Mouse (Mus musculus) brown adipose tissue, adult 24 weeks (tissue): ENCODE results near the gene Klf3. TPM values are rescaled to one million over a fixed set of nuclear protein-coding genes. Genes with fewer than 3 reads are reported as not detected.

Experiments used
- H3K27ac ChIP-seq: fragments of 200-500 bp; replicated peaks from 2 replicates; pipeline ENCODE4 v1.5.1; 2012; ENCODE audit warnings: low read depth, mild to moderate bottlenecking, low read length
- H3K4me1 ChIP-seq: fragments of 200-500 bp; 2 replicates; pipeline ENCODE4 v1.6.1; 2012; ENCODE audit warnings: low read length, mixed read lengths; ENCODE audit not compliant: control insufficient read depth, insufficient read depth, insufficient read length
- H3K4me3 ChIP-seq: fragments of 200-500 bp; 2 replicates; pipeline ENCODE4 v1.5.1; 2012; ENCODE audit warnings: low read depth, mild to moderate bottlenecking, low read length, moderate library complexity; ENCODE audit not compliant: insufficient read depth
- polyA plus RNA-seq: library from polyadenylated mRNA; stranded (reverse); fragments of >200 nt; gene quantifications from 2 replicates; pipeline ENCODE4 v1.2.4, GENCODE M21; 2012; ENCODE audit not compliant: missing spikeins, insufficient read depth, insufficient read length

The Klf3 gene
- polyA plus RNA-seq, 1 experiment = 33.5 TPM

DNA sequence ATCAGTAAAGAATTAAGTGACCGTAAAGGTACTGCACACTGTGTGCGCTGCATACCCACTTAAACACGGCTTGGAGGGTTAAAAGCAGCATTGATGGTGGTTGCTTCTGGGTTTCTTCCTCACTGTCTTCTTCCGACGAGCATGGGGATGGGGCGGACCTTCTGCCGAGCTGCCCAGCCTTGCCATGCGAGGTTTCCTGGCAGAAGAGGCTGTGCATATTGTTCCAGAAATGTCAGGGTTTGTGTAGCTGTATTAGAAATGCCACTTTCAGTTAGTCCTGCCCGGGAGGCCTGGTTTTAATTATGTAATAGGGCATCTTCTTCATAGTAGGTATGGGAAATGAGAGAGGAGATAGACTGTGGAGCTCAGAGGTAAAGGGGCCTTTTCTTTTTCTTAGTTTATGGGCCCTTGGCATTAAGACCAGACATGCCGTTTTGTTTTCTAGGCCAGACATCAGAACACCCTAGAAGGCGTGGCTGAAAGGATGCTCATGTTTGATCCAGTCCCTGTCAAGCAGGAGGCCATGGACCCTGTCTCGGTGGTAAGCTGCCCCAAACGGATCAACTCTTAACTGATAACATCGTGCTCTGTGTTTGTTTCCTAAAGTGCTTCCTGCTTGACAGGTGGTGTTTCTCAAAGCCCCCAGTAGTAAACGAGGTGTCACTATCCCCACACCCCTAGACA lies 13.2 kb downstream of the Klf3 start:
- Histone ChIP-seq H3K27ac (no peak overlapping the region), H3K4me1 (peaks cover 7% of the 10 kb centered on the region; the same call in 1 of the 2 replicates), H3K4me3 (no peak overlapping the region)

DNA sequence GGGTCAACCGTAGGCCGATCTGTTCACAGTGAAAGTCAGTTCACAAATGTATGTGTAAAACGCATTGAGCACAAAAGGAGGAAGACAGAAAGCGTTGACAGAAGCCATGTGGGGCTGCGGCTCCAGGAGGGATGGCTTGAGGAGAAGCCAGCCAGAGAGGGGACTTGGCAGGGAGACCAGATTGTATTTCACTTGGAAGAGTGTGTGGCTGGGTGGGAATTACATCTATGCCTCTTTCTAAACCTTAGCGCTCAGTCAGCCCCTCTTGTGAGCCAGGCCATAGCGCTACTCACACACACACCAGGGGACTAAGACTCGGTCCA lies 13.7 kb downstream of the Klf3 start:
- Histone ChIP-seq H3K4me1 (peaks cover 7% of the 10 kb centered on the region; the same call in 1 of the 2 replicates), H3K4me3 (no peak overlapping the region), H3K27ac (no peak overlapping the region)

DNA sequence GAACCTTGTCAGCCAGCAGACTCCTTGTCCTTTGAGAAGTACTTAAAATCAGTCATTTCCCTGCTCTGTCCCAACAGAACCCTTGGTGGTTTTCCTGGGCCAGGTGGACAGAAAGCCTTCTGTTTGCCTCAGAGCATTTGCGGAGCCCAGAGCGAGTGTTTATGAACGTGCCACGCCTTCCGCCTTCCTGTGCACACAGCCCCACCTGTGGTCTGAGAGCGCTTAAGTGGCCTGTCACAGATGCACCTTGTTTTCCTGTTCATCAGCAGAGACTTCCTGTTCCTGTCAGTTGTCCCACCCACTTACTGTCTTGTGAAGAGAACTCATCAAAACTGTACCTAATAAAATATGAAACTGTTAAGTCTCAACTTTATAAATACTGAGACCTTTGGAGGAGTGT lies 16.2 kb downstream of the Klf3 start:
- Histone ChIP-seq H3K4me1 (peaks cover 7% of the 10 kb centered on the region; the same call in 1 of the 2 replicates), H3K27ac (no peak overlapping the region), H3K4me3 (no peak overlapping the region)

DNA sequence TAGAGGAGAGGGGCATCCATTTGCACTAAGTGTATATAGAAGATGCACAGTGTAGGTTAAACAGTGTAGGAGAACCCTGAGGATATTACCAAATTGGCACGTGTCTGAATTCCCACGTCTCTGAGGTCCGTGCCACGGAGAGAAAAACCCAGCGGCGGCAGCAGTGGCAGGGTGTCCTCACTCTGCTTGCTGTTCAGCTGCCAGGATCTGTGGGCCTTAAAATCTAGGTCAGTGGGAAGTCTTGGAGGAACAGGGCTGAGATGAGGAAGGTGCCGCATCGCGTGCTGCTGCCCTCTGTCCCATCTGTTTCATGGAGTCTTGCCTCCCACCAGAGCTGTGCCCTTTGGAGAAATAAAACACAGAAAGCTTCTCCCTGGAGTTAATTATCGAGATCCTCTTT lies 16.9 kb downstream of the Klf3 start:
- no peak overlapping the region for H3K27ac ChIP-seq

DNA sequence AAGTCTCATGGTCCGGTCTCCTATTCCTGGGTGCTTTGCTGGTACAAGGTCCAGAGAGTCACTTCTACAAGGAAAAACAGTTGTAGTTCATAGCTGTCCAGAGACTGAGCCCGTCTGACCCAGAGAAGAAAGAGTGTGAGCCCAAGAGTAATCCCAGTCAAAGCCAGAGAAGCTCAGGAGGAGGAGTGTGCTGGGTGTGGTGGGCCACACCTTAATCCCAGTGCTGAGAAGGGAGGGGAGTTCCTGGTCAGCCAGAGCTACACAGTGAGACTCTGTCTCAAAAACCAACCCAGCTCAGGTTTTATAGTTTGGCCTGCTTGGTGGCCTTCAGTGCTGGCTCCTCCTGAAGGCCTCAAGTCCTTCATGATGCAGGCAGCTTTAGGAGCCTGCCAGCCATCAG lies 18.1 kb downstream of the Klf3 start:
- peaks cover 3% of the 10 kb centered on the region; the same call in 1 of the 2 replicates for H3K4me1 ChIP-seq
- no peak overlapping the region for H3K27ac ChIP-seq
- no peak overlapping the region for H3K4me3 ChIP-seq

More for the DNA sequence above, 16.9 kb downstream of the Klf3 start:
- peaks cover 7% of the 10 kb centered on the region; the same call in 1 of the 2 replicates for H3K4me1 ChIP-seq
- H3K4me3 ChIP-seq = no peak overlapping the region

DNA sequence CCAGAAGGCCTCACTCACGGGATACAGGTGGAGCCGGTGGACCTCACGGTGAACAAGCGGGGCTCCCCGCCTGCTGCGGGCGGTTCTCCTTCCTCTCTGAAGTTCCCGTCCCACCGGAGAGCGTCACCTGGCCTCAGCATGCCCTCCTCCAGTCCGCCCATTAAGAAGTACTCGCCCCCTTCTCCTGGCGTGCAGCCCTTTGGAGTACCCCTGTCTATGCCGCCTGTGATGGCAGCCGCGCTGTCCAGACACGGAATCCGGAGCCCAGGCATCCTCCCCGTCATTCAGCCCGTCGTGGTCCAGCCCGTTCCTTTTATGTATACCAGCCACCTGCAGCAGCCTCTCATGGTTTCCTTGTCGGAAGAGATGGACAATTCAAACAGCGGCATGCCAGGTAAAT lies 18.8 kb downstream of the Klf3 start:
- Histone ChIP-seq H3K27ac (no peak overlapping the region), H3K4me3 (no peak overlapping the region), H3K4me1 (peaks cover 3% of the 10 kb centered on the region; the same call in 1 of the 2 replicates)

DNA sequence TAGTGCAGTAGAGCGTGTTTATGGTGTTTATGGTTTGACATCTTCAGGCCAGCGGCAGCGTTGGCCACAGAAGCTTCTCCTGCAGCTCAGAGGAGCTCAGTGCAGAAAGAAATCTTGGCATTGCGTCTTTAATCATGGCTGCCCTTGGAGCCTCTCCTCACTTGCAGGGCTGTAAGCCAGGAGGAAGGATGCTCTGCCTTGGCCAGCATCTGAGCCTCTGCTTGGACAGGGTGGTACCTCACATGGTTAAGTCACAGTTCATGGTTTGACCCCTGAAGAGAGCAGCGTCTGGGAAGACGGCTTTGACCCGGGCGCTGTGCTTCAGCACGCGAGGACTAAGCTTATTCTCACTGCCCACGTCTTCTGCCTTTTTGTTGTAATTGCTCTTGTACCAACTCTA lies 20.2 kb downstream of the Klf3 start:
- H3K27ac ChIP-seq = no peak overlapping the region
- H3K4me1 ChIP-seq = peaks cover 3% of the 10 kb centered on the region; the same call in 1 of the 2 replicates
- H3K4me3 ChIP-seq = no peak overlapping the region

DNA sequence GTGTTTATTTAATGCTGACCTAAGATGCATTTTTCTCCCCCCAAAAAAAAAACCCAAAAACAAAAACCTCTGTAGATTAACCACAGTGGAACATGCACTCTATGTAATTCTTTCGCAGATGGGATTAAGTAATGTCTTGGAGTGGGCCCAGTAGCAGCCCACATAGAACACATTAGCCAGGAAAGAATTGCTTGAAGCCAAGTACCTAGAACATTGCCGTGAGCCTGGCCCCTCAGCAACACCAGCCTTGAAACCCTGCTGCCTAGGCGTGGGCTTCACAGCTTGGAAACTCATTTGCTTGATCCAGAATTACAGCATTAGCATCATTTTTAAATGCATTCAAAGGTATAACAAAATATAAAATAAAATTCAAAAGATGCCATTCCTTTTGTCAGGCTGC lies 21.6 kb downstream of the Klf3 start:
- Histone ChIP-seq H3K4me1 (no peaks in the 10 kb centered on the region), H3K4me3 (no peak overlapping the region), H3K27ac (no peak overlapping the region)

DNA sequence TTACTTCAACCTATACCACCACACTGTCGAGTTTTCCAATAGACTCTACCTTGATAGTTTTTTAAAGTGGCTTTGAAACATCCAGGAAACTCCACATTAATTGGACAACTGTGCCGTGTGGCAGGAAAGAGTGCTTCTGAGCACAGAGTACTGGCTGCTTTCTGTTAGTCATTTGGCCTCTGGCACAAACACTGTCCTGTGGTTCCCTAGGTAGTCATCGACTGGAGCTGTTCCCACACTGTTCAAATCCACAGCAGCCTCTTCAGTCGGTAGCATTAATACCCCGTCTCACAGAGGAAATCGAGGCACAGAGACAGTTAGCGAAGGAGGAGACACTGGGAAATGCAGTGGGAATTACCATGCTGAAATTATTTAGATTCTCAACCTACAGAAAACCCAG lies 22.3 kb downstream of the Klf3 start:
- no peaks in the 10 kb centered on the region for H3K4me1 ChIP-seq
- no peak overlapping the region for H3K27ac ChIP-seq
- H3K4me3 ChIP-seq = no peak overlapping the region

DNA sequence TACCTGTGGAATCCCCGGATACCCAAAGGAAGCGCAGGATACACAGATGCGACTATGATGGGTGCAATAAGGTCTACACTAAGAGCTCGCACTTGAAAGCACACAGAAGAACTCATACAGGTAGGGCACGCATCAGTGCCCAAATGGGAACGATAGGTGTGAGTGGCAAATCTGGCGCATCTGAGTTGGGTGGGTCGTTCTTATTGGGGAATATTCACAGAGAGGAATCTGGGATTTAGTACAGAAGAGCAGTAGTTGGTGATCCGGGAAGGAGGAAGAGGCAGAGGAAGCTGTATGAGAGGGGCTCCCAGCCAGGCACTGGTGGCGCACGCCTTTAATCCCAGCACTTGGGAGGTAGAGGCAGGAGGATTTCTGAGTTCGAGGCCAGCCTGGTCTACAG lies 24.0 kb downstream of the Klf3 start:
- Histone ChIP-seq H3K27ac (no peak overlapping the region), H3K4me3 (no peak overlapping the region), H3K4me1 (no peaks in the 10 kb centered on the region)

DNA sequence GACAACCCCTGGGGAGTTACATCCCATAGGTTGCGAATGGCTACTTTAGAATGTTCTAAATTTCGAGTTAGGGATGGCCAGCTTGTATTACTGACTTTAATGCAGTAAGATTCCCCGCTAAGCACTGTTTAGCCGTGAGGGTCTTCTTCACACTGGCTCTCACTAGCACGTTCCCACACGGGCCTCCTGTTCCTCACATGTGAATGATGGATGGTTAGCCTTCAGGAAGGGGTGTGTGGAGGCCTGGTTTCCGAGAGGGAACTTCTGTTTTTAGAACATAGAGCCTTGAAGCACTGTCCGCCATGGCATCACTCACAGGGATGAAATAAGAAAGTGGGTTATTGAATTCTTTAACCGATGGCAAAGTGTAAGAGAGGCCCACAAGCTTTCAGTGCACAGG lies 25.1 kb downstream of the Klf3 start:
- Histone ChIP-seq H3K27ac (no peak overlapping the region), H3K4me3 (no peak overlapping the region), H3K4me1 (no peaks in the 10 kb centered on the region)

DNA sequence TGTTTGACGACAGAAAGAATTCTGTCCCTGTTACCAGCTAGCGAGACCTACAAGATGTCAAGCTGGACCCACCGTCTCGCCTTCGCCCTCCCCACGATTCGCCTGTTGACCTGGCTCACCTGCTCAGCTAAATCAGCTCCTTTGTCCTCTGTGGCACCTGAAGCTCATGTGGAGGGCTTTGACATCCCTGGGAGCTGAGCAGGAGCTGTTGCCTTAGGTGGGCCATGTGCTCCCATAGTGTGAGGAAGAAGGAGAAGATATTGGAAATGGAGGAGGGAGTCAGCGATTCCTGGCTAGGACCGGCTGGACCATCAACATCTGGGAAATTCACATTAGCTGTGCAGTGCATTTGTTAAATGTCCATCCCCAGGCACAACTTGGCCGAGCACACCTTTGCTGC lies 26.4 kb downstream of the Klf3 start:
- Histone ChIP-seq H3K4me3 (no peak overlapping the region), H3K27ac (no peak overlapping the region), H3K4me1 (no peaks in the 10 kb centered on the region)

DNA sequence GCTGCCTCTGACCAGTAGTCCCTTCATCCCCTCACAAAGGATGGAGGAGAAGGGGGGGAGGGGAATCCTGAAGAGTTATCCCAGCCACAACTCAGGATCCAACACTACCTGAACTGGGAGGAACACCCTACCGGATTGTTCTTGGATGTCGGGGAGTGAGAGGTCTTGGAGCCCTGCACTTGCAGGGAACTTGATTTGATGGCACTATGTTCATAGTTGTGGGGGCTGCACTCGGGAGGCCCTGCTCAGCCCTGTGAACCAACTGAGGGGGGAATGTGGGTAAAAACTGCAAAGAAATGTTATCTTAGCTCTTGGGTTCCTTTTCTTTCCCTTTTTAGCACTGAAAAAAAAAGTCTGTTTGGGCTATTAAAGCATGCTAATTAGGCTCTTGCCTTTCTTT lies 27.6 kb downstream of the Klf3 start:
- Histone ChIP-seq H3K4me1 (no peaks in the 10 kb centered on the region), H3K4me3 (no peak overlapping the region), H3K27ac (no peak overlapping the region)

DNA sequence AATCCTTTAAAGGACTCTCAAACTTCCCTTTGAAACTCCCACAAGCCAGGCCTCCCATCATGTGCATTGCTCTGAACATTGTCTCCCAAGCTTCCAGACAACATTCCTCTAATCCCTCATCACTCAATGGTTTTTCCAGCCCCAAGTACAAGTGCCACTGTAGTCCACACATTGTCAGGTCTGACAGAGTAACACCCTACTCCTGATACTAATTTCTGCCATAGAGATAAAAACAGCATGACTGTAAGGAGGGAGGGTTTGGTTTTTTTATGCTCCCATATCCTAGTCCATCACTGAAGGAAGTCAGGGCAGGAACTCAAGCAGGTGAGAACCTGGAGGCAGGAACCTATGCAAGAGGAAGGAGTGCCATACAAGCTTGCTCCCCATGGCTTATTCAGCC lies 30.2 kb downstream of the Klf3 start:
- H3K4me1 ChIP-seq = no peaks in the 10 kb centered on the region
- H3K4me3 ChIP-seq = no peak overlapping the region
- H3K27ac ChIP-seq = no peak overlapping the region

DNA sequence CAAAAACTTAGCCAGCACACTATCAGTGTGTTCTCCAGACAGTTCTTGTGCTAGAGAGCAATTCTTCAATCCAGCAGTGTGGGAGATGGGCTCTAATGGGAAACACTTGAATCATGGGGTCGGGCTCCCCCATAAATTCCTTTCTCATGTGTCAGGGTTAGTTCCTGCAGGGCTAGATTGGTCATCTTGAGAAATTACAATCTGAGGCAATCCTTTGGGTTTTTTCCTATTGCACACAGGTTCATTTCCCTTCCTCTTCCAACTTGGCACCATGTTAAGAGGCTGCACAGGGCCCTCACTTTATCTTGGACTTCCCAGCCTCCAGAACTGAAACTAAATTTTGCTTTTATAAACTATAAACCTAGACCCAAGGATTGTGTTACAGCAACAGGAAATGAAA lies 31.0 kb downstream of the Klf3 start:
- Histone ChIP-seq H3K4me3 (no peak overlapping the region), H3K4me1 (no peaks in the 10 kb centered on the region), H3K27ac (no peak overlapping the region)

DNA sequence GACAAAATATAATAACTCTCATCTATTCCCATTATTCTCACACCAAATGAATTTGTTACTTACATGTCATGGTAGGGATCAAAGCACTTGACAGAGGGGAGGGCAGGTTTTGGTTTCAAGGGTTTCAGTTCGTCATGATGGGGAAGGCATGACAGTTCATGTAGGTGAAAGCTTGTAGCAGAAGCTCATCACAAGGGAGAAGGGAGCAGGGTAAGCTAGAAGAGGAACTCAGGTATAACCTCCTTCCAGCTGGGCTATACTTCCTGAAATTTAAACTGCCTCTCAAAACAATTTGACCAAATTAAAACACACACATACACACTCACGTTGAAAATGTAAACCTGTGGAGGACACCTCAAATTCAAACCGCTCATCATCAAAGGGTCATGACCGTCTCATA lies 32.1 kb downstream of the Klf3 start:
- Histone ChIP-seq H3K27ac (no peak overlapping the region), H3K4me3 (no peak overlapping the region), H3K4me1 (no peaks in the 10 kb centered on the region)
